Mouse (Mus musculus): ENCODE measurements around the gene Zmat3. TPM values are rescaled to one million over a fixed set of nuclear protein-coding genes. Genes with fewer than 3 reads are reported as not detected.

Gene Zmat3
- polyA plus RNA-seq, 1 experiment from 2014 or later = 4.9 TPM

DNA sequence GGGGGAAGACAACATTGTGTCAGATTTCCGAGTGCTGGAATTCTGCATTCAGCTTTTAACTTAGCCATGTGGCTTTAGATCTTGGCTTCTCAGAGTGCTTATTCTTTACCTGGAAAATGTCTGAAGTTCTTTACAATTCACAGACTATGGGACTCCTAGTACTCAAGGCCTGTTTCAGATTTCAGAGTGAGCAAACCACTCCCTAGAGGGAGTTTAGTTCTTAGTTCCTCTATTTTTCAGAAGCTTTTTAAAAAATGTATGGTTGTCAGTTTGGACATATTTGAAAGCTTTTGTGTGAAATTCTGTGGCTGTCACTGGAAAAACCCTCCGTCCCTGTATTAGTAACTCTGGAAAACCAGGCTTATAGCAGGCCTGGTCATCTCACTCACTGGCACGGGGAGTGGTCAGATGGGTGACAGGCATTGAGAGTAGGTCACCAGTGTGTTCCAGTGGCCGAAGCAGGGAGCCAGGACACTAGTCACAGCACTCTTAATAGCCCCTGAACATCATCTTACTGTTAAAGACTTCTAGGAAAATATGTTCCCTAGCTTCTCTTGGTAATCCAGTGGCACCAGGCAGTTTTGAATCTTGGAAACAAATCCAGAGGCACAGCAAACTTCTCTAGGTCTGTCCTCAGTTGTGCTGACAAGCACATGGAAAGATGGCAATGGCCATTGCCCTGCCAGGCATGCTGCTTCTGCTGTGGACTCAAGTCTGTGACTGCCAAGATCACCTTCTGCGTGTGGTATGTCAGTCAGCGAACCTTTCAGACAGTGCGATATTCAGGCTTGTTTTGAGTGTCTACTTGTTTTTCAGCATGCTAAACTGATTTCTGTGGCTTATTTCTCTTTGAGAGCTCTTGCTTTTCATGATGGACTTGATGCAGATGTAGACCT lies 37.4 kb upstream of the Zmat3 start:
- TF ChIP-seq CTCF (IDR thresholded peaks at IDR 0.05; ENCODE audit: low read depth) = no peak
- Histone ChIP-seq H3K4me1 (ENCODE audit: insufficient read depth) (peaks cover 20% of the 10 kb centered on the region; the same call in 1 of the 2 replicates), H3K27me3 (ENCODE audit: insufficient read depth, low read length) (no peaks in the 10 kb centered on the region), H3K4me3 (ENCODE audit: low read depth, low read length) (no peak overlapping the region), H3K9ac (no peak overlapping the region), H3K27ac (ENCODE audit: low read depth) (no peak overlapping the region), H3K36me3 (ENCODE audit: insufficient read depth) (no peaks in the 10 kb centered on the region), H3K4me2 (no peak overlapping the region), H3K9me3 (ENCODE audit: low read depth, low read length) (no peaks in the 10 kb centered on the region)
- ATAC-seq (ENCODE audit: insufficient read depth) = no peak
- 68% methylated on average over 7 of the region's 7 CpGs for WGBS
- DNase-seq = no peak

DNA sequence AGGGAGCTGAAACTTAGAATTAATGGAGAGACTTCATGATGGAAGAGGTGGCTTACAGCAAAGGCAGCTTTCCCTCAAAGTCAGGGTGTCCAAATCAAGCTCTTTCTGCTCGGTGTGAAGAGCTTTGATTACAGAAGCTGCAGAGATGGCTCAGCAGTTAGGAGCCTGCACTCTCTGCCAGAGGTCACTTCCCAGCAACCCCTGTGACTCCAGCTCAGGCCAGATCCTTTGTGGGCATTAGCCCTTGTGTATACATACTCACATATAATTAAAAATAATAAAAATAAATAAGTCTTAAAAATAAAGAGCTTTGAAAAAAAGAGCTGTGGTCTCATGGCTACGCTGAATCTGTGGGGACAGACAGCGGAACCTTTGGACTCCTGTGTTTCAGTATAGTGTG lies 35.8 kb upstream of the Zmat3 start:
- H3K9me3 ChIP-seq (ENCODE audit: low read depth, low read length) = no peaks in the 10 kb centered on the region
- TF ChIP-seq CTCF (IDR thresholded peaks at IDR 0.05; ENCODE audit: low read depth) = no peak
- no peak overlapping the region for H3K4me2 ChIP-seq
- H3K4me1 ChIP-seq (ENCODE audit: insufficient read depth) = peaks cover 20% of the 10 kb centered on the region; the same call in 1 of the 2 replicates
- DNase-seq = no peak
- ATAC-seq (ENCODE audit: insufficient read depth) = no peak
- H3K27ac ChIP-seq (ENCODE audit: low read depth) = no peak overlapping the region
- H3K4me3 ChIP-seq (ENCODE audit: low read depth, low read length) = no peak overlapping the region
- no peaks in the 10 kb centered on the region for H3K27me3 ChIP-seq (ENCODE audit: insufficient read depth, low read length)
- H3K9ac ChIP-seq = no peak overlapping the region
- H3K36me3 ChIP-seq (ENCODE audit: insufficient read depth) = no peaks in the 10 kb centered on the region
- WGBS = 68% methylated on average over 3 of the region's 3 CpGs

DNA sequence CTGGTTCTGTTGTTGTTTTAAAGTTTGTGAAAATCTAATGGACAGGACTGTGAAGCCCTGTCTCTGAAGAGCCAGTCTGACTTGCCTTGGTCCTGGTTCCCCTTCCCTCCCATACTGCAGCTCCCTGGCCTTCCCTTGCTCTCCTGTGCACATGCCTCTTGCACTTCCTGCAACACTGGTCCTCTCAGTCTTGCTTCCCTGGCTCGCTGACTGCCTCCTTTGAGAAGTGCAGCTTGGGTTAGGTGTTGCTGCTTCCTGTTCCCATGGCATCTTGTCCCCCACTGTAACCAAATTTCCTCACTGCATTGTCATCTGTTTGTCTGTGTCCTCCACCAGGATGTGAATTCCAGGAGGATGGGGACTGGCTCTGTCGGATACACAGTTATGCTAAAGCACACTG lies 34.1 kb upstream of the Zmat3 start:
- Histone ChIP-seq H3K36me3 (ENCODE audit: insufficient read depth) (no peaks in the 10 kb centered on the region), H3K4me1 (ENCODE audit: insufficient read depth) (peaks cover 16% of the 10 kb centered on the region; the same call in 1 of the 2 replicates), H3K27ac (ENCODE audit: low read depth) (no peak overlapping the region), H3K4me2 (peak overlapping the region; percentile 11; the same call in 1 of the 2 replicates), H3K9ac (no peak overlapping the region), H3K27me3 (ENCODE audit: insufficient read depth, low read length) (no peaks in the 10 kb centered on the region), H3K9me3 (ENCODE audit: low read depth, low read length) (no peaks in the 10 kb centered on the region), H3K4me3 (ENCODE audit: low read depth, low read length) (no peak overlapping the region)
- WGBS = 48% methylated on average over 2 of the region's 2 CpGs
- no peak for TF ChIP-seq CTCF (IDR thresholded peaks at IDR 0.05; ENCODE audit: low read depth)
- ATAC-seq (ENCODE audit: insufficient read depth) = no peak
- peak; percentile 15 for DNase-seq

DNA sequence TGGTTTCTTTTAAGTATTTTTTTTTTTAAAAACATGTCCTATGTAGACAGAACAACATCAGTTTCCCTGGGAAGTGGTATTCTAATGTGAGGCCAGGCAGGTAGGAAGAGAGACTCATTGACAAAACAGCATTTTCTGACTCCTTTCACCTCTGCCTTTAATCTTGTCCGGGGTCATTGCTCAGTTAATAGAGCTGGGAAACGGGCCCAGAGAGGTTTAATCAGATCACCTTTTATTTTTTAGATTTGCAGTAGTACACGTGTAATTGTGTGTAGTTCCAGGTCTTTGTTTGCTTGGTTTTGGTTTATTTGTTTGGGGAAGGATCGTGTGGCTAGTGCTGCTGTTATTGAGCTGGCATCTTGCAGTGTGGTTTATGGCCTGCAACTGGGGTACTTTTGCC lies 33.6 kb upstream of the Zmat3 start:
- H3K36me3 ChIP-seq (ENCODE audit: insufficient read depth) = no peaks in the 10 kb centered on the region
- no peak for DNase-seq
- no peaks in the 10 kb centered on the region for H3K9me3 ChIP-seq (ENCODE audit: low read depth, low read length)
- H3K27me3 ChIP-seq (ENCODE audit: insufficient read depth, low read length) = no peaks in the 10 kb centered on the region
- peak overlapping the region; percentile 28; the same call in 1 of the 2 replicates for H3K4me2 ChIP-seq
- 35% methylated on average over 4 of the region's 4 CpGs for WGBS
- no peak overlapping the region for H3K27ac ChIP-seq (ENCODE audit: low read depth)
- no peak for ATAC-seq (ENCODE audit: insufficient read depth)
- H3K4me1 ChIP-seq (ENCODE audit: insufficient read depth) = peaks cover 16% of the 10 kb centered on the region; the same call in 1 of the 2 replicates
- H3K4me3 ChIP-seq (ENCODE audit: low read depth, low read length) = no peak overlapping the region
- no peak for TF ChIP-seq CTCF (IDR thresholded peaks at IDR 0.05; ENCODE audit: low read depth)
- H3K9ac ChIP-seq = no peak overlapping the region; the same call in 1 of the 2 replicates

DNA sequence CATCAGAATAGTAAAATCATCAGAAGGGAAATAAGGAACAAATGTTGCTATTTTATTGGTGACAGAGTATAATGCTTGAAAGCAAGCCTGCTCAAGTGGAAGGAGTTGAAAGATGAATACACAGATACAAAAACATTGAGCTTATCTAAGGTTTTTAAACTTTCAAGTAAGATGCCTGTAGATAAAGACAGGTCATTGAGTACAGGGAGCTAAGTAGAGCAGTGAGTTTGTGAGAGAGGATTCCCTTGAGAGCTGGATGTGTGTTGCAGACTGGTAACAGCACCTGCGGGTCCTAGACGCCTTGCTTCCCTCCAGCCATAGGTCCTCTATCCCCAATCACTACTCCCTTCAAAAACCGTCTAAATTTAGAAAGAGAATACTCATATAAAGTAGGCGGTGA lies 32.8 kb upstream of the Zmat3 start:
- Histone ChIP-seq H3K36me3 (ENCODE audit: insufficient read depth) (no peaks in the 10 kb centered on the region), H3K27ac (ENCODE audit: low read depth) (no peak overlapping the region), H3K4me2 (peak overlapping the region; percentile 78), H3K9ac (peak overlapping the region; percentile 19; the same call in 1 of the 2 replicates), H3K4me1 (ENCODE audit: insufficient read depth) (peaks cover 15% of the 10 kb centered on the region; the same call in 1 of the 2 replicates), H3K4me3 (ENCODE audit: low read depth, low read length) (peak overlapping the region; percentile 87), H3K27me3 (ENCODE audit: insufficient read depth, low read length) (no peaks in the 10 kb centered on the region), H3K9me3 (ENCODE audit: low read depth, low read length) (no peaks in the 10 kb centered on the region)
- 10% methylated on average over 4 of the region's 4 CpGs for WGBS
- DNase-seq (no peak), ATAC-seq (ENCODE audit: insufficient read depth) (no peak)
- TF ChIP-seq CTCF (IDR thresholded peaks at IDR 0.05; ENCODE audit: low read depth) = no peak

DNA sequence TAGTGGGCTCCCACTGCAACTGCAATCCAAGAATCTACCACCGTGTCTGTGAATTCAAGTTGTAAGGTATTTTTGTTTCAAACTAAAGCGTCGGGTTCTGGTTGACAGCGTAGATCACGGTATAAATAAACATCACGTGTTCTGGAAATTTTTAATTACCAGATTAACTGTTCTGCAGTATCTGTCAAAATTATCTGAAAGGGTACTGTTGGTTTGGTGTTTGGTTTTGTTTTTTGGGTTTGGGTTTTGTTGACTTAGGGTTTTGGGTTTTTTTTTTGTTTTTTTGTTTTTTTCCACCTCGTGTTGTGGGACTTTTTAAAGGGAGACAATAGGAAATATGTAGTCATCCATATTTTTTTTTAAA lies 32.3 kb upstream of the Zmat3 start:
- H3K36me3 ChIP-seq (ENCODE audit: insufficient read depth) = no peaks in the 10 kb centered on the region

DNA sequence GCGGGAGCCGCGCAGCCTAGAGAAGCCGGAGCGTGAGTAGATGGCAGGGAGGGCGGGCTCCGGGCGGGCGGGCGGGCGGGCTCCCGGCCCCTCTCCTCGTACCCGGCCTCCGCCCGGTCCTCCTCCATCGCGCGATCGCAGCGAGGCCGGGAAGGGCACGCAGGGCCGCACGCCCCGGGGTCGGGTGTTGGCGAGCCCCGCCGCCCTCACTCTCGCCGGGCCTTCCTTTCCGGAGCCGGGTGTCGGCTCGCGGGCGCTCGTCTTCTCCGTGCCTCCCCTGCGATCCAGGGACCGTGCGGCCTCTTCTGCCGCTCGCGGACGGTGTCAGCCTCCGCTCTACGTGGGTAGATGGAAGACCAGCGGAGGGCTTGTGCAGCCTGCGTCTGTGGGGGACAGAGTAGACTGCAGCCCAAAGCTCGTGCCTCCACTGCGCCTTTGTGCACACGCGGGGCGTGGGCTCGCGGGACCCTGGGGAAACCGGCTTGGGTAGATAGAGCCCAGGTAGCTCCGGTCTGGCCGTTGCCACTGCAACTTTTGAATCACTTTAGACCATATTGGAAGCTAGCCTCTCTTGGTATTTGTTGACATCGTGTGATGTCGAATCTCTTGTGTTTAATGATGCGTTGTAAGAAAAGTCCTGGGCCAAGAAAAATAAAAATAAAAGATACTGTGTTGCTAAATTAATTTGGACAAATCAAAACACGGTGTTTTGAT lies 31.8 kb upstream of the Zmat3 start, which contains the start of gene Pik3ca:
Pik3ca (plus strand) TSS at position 211 of the 714 bp plus-strand sequence.
- H3K4me2 ChIP-seq = peak within 1 kb of the TSS; percentile 78

More for the DNA sequence above, 32.3 kb upstream of the Zmat3 start:
- H3K4me3 ChIP-seq (ENCODE audit: low read depth, low read length) = peak overlapping the region; percentile 87
- H3K27me3 ChIP-seq (ENCODE audit: insufficient read depth, low read length) = no peaks in the 10 kb centered on the region
- WGBS = under 1% methylated on average over 7 of the region's 7 CpGs
- TF ChIP-seq CTCF (IDR thresholded peaks at IDR 0.05; ENCODE audit: low read depth) = no peak
- ATAC-seq (ENCODE audit: insufficient read depth) = no peak
- DNase-seq = no peak
- peak overlapping the region; percentile 99 for H3K27ac ChIP-seq (ENCODE audit: low read depth)
- peak overlapping the region; percentile 94 for H3K9ac ChIP-seq
- peaks cover 13% of the 10 kb centered on the region; the same call in 1 of the 2 replicates for H3K4me1 ChIP-seq (ENCODE audit: insufficient read depth)
- peak overlapping the region; percentile 78 for H3K4me2 ChIP-seq
- no peaks in the 10 kb centered on the region for H3K9me3 ChIP-seq (ENCODE audit: low read depth, low read length)

More for the DNA sequence above, 31.8 kb upstream of the Zmat3 start, which contains the start of gene Pik3ca:
- Histone ChIP-seq H3K9ac (peak within 1 kb of the TSS; percentile 94), H3K4me3 (ENCODE audit: low read depth, low read length) (peak within 1 kb of the TSS; percentile 87), H3K36me3 (ENCODE audit: insufficient read depth) (no peaks in the 10 kb centered on the region), H3K27ac (ENCODE audit: low read depth) (peak within 1 kb of the TSS; percentile 99), H3K9me3 (ENCODE audit: low read depth, low read length) (no peaks in the 10 kb centered on the region), H3K4me1 (ENCODE audit: insufficient read depth) (peaks cover 13% of the 10 kb centered on the region; the same call in 1 of the 2 replicates), H3K27me3 (ENCODE audit: insufficient read depth, low read length) (no peaks in the 10 kb centered on the region)
- under 1% methylated on average over 59 of the region's 65 CpGs for WGBS
- TF ChIP-seq CTCF (IDR thresholded peaks at IDR 0.05; ENCODE audit: low read depth) = no peak
- DNase-seq (peak; percentile 66), ATAC-seq (ENCODE audit: insufficient read depth) (peak; percentile 62)

All from lung, embryonic 14.5 days (tissue).